Mouse (Mus musculus): ENCODE results near the gene Rtp1. TPM values are rescaled to one million over a fixed set of nuclear protein-coding genes. Genes with fewer than 3 reads are reported as not detected.

Rtp1 gene
- polyA plus RNA-seq, 1 experiment from 2014 or later = not detected

DNA sequence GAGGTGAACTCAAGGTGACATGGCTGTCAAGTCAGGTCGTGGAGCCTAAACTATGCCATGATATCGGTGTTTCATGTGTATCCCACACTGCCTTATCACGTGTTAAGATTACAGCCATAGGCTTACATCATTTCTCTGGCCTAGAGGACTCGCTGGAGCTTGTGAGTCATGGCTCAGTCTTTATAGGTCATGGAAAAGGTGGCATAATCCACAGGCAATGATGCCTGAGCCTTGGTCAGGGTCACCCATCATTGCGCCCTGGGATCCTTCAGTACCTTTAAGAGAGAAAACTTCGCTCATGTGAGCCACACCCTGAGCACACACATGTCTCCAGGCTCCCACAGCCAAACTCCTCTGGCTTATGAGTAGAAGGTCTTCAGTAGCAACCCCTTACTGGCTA is 42.6 kb downstream of the Rtp1 start:
- no peaks in the 10 kb centered on the region for H3K27me3 ChIP-seq (ENCODE audit: control insufficient read depth, insufficient read depth, low read length)
- no peak overlapping the region for H3K27ac ChIP-seq (ENCODE audit: low read depth, low read length)
- H3K4me2 ChIP-seq = no peak overlapping the region
- 69% methylated on average over 6 of the region's 6 CpGs for WGBS (ENCODE audit: insufficient replicate concordance)
- H3K36me3 ChIP-seq (ENCODE audit: control insufficient read depth, insufficient read depth, low read length) = no peaks in the 10 kb centered on the region
- H3K4me1 ChIP-seq (ENCODE audit: control insufficient read depth, insufficient read depth, low read length) = no peaks in the 10 kb centered on the region
- no peak overlapping the region for H3K9ac ChIP-seq (ENCODE audit: low read depth, low read length)
- no peak for ATAC-seq (replicated peaks; ENCODE audit: insufficient number of reproducible peaks, low FRiP score, low TSS enrichment)
- no peaks in the 10 kb centered on the region for H3K9me3 ChIP-seq (replicated peaks; ENCODE audit: control insufficient read depth, low read length)
- no peak overlapping the region for H3K4me3 ChIP-seq (ENCODE audit: low read depth, low read length)

DNA sequence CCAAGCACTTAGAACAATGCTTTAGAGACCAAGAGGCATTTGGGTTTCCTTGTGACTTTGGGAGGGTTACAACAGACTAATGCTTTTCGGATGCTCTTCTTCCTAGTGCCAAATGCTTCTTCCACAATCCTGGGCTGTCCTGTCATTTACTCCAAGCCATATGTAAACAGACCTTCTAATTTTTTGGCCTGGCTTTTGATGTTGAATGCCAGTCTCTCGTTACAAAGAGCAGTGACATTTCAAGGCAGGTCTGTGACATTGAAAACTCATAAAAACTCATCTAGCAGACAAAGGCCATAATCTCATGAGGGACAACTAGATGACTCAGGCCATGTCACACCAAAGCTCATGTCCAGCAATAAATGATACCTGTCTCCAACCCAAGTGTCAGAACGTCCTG is 43.1 kb downstream of the Rtp1 start:
- no peak overlapping the region for H3K4me3 ChIP-seq (ENCODE audit: low read depth, low read length)
- no peaks in the 10 kb centered on the region for H3K27me3 ChIP-seq (ENCODE audit: control insufficient read depth, insufficient read depth, low read length)
- H3K4me2 ChIP-seq = no peak overlapping the region
- no peaks in the 10 kb centered on the region for H3K4me1 ChIP-seq (ENCODE audit: control insufficient read depth, insufficient read depth, low read length)
- no peaks in the 10 kb centered on the region for H3K36me3 ChIP-seq (ENCODE audit: control insufficient read depth, insufficient read depth, low read length)
- H3K27ac ChIP-seq (ENCODE audit: low read depth, low read length) = no peak overlapping the region
- no peak for ATAC-seq (replicated peaks; ENCODE audit: insufficient number of reproducible peaks, low FRiP score, low TSS enrichment)
- no peak overlapping the region for H3K9ac ChIP-seq (ENCODE audit: low read depth, low read length)
- no peaks in the 10 kb centered on the region for H3K9me3 ChIP-seq (replicated peaks; ENCODE audit: control insufficient read depth, low read length)
- 67% methylated on average over 3 of the region's 3 CpGs for WGBS (ENCODE audit: insufficient replicate concordance)

DNA sequence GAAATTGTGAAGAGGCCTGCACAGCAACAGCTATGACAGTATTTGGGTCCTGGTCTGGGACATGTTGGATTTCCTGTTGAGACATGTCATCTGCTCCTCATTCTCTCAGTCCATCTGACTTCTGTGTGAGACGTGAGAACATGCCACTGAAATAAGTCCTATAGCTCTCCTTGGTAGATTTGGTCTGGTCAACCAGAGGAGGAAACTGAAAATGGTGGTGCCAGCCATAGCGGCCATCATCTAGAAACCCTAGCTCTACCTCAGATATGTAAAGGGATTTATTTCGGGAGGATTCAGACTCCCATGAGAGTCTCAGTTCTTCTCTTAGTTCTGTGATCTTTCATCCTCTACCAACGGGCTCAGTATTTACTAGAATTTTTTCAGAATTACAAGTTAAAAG is 46.7 kb downstream of the Rtp1 start:
- WGBS (ENCODE audit: insufficient replicate concordance) = 78% methylated on average over 4 of the region's 4 CpGs
- Histone ChIP-seq H3K4me3 (ENCODE audit: low read depth, low read length) (no peak overlapping the region), H3K9me3 (replicated peaks; ENCODE audit: control insufficient read depth, low read length) (no peaks in the 10 kb centered on the region), H3K27ac (ENCODE audit: low read depth, low read length) (no peak overlapping the region), H3K4me2 (no peak overlapping the region), H3K27me3 (ENCODE audit: control insufficient read depth, insufficient read depth, low read length) (no peaks in the 10 kb centered on the region), H3K36me3 (ENCODE audit: control insufficient read depth, insufficient read depth, low read length) (no peaks in the 10 kb centered on the region), H3K4me1 (ENCODE audit: control insufficient read depth, insufficient read depth, low read length) (no peaks in the 10 kb centered on the region), H3K9ac (ENCODE audit: low read depth, low read length) (no peak overlapping the region)
- ATAC-seq (replicated peaks; ENCODE audit: insufficient number of reproducible peaks, low FRiP score, low TSS enrichment) = no peak

DNA sequence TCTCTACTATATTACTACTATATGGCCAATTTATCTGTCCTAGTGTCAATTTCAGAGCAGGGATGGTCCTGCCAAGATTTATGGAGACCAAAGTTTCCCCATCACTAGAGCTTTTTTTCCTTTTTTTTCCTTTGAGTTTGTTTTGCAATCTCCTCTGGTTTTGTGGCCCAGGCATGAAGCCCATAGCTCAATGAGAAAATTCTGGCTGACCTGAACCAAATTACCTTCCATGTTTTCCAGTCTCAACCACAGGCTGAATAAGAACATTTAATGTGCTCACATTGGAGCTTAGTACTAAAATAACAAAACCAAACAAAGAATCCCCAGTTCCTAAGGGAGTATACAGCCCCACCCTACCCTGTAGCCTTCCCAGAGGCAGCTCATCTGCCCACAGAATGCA is 47.7 kb downstream of the Rtp1 start:
- no peaks in the 10 kb centered on the region for H3K27me3 ChIP-seq (ENCODE audit: control insufficient read depth, insufficient read depth, low read length)
- no peaks in the 10 kb centered on the region for H3K36me3 ChIP-seq (ENCODE audit: control insufficient read depth, insufficient read depth, low read length)
- no peak overlapping the region for H3K4me2 ChIP-seq
- no peak for ATAC-seq (replicated peaks; ENCODE audit: insufficient number of reproducible peaks, low FRiP score, low TSS enrichment)
- no peak overlapping the region for H3K4me3 ChIP-seq (ENCODE audit: low read depth, low read length)
- H3K9ac ChIP-seq (ENCODE audit: low read depth, low read length) = no peak overlapping the region
- H3K9me3 ChIP-seq (replicated peaks; ENCODE audit: control insufficient read depth, low read length) = no peaks in the 10 kb centered on the region
- H3K4me1 ChIP-seq (ENCODE audit: control insufficient read depth, insufficient read depth, low read length) = no peaks in the 10 kb centered on the region
- H3K27ac ChIP-seq (ENCODE audit: low read depth, low read length) = no peak overlapping the region

DNA sequence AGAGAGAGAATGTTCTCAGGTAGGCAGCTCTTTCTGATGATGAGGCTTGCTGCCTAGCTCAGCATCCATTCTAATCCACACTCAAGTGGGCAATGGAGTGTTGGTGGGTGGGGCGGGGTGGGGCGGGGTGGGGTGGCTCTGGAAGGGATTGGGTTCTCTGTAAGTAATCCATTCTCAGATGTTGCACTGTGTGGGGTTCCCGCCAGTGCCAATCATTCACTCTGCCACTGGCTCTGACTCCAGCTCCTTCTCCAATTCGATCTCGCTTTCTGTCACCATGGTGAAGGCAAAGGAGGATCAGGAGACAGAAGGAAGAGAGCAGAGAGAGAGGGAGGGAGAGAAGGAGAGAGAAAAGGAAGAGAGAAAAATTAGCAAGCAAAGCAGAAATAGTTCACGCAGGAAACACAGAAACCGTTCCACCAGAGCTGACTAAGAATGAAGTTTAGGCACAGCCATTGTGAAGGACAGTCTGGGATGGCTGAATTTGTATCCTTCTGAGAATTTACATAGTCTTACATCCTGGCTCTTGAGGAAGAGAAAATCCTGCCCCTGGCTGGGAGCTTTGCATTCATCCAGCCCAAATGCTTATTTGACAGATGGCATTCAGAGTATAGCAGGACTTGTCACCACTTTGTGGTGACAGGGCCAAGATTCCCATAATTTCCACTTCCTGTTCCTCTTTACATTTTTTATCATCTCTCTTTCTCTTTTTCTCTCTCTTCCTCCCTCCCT is 51.1 kb downstream of the Rtp1 start:
- 0 out of 2 replicates have a peak, but pooled peaks cover 3% of the 10 kb centered on the region for H3K27me3 ChIP-seq (ENCODE audit: control insufficient read depth, insufficient read depth, low read length)
- no peaks in the 10 kb centered on the region for H3K36me3 ChIP-seq (ENCODE audit: control insufficient read depth, insufficient read depth, low read length)
- no peak for ATAC-seq (replicated peaks; ENCODE audit: insufficient number of reproducible peaks, low FRiP score, low TSS enrichment)
- no peak overlapping the region for H3K27ac ChIP-seq (ENCODE audit: low read depth, low read length)
- H3K9ac ChIP-seq (ENCODE audit: low read depth, low read length) = no peak overlapping the region
- 70% methylated on average over 7 of the region's 7 CpGs for WGBS (ENCODE audit: insufficient replicate concordance)
- no peak overlapping the region for H3K4me3 ChIP-seq (ENCODE audit: low read depth, low read length)
- no peak overlapping the region for H3K4me2 ChIP-seq
- no peaks in the 10 kb centered on the region for H3K9me3 ChIP-seq (replicated peaks; ENCODE audit: control insufficient read depth, low read length)
- H3K4me1 ChIP-seq (ENCODE audit: control insufficient read depth, insufficient read depth, low read length) = no peaks in the 10 kb centered on the region

DNA sequence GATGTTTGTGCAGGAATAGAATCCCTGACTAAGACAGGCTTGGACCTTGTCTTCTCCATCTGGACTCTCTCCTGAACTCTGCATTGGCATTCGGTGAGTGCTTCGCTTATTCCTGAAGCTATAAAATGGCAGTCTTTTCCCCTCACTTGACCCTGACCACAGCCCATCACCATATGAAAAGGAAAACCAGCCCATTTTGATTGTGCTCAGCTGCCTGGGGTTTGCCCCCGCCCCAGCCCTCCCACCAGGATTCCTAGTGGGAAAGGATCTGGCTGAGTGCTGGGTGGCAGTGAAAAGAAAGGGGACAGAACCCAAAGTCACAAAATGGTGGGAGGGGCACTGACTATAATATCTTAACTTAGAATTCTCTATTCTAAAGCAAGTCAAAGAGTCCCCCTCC is 53.3 kb downstream of the Rtp1 start:
- Histone ChIP-seq H3K4me1 (ENCODE audit: control insufficient read depth, insufficient read depth, low read length) (no peaks in the 10 kb centered on the region), H3K36me3 (ENCODE audit: control insufficient read depth, insufficient read depth, low read length) (no peaks in the 10 kb centered on the region), H3K9ac (ENCODE audit: low read depth, low read length) (no peak overlapping the region), H3K27me3 (ENCODE audit: control insufficient read depth, insufficient read depth, low read length) (0 out of 2 replicates have a peak, but pooled peaks cover 3% of the 10 kb centered on the region), H3K4me2 (no peak overlapping the region), H3K27ac (ENCODE audit: low read depth, low read length) (no peak overlapping the region), H3K4me3 (ENCODE audit: low read depth, low read length) (no peak overlapping the region), H3K9me3 (replicated peaks; ENCODE audit: control insufficient read depth, low read length) (no peaks in the 10 kb centered on the region)
- 83% methylated on average over 3 of the region's 3 CpGs for WGBS (ENCODE audit: insufficient replicate concordance)
- ATAC-seq (replicated peaks; ENCODE audit: insufficient number of reproducible peaks, low FRiP score, low TSS enrichment) = no peak

DNA sequence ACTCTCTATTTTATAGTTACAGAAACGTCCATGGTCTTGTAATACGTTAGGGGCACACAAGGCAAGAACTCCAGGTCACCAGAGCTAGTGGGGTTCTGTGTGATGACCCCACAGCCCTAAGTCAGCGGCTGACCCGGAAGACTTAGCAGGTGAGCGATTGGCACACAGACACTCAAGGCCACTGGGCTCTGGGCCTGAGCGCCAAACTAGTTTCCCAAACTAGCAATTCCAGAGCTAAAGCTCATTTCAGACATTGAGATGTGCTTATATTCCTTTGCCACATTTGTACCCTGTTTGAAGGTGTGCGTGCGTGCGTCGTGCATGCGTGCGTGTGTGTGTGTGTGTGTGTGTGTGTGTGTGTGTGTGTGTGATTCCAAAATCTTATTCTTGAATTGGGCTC is 53.9 kb downstream of the Rtp1 start:
- Histone ChIP-seq H3K27me3 (ENCODE audit: control insufficient read depth, insufficient read depth, low read length) (0 out of 2 replicates have a peak, but pooled peaks cover 3% of the 10 kb centered on the region), H3K36me3 (ENCODE audit: control insufficient read depth, insufficient read depth, low read length) (no peaks in the 10 kb centered on the region), H3K9ac (ENCODE audit: low read depth, low read length) (no peak overlapping the region), H3K4me3 (ENCODE audit: low read depth, low read length) (no peak overlapping the region), H3K4me1 (ENCODE audit: control insufficient read depth, insufficient read depth, low read length) (no peaks in the 10 kb centered on the region), H3K4me2 (no peak overlapping the region), H3K27ac (ENCODE audit: low read depth, low read length) (no peak overlapping the region), H3K9me3 (replicated peaks; ENCODE audit: control insufficient read depth, low read length) (no peaks in the 10 kb centered on the region)
- 91% methylated on average over 12 of the region's 12 CpGs for WGBS (ENCODE audit: insufficient replicate concordance)
- no peak for ATAC-seq (replicated peaks; ENCODE audit: insufficient number of reproducible peaks, low FRiP score, low TSS enrichment)

DNA sequence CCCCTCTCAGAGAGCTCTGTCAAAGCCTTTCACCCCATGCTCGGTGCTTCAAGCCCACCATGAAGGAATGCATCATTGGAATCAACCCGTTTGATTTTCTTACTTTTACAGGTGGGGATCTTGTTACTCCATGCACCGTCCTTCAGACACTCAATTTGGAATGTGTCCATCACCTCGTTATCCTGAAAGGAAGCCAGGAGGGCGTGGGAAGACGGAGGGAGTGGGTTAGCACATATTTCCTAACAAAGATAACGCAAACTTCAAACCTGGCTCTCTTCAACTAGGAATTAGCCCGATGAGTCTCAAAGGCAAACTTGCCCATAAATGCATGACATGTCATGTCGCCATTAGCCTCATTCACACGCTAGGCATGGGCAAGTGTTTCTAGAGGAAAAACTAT is 54.4 kb downstream of the Rtp1 start:
- H3K36me3 ChIP-seq (ENCODE audit: control insufficient read depth, insufficient read depth, low read length) = no peaks in the 10 kb centered on the region
- H3K9ac ChIP-seq (ENCODE audit: low read depth, low read length) = no peak overlapping the region
- 64% methylated on average over 10 of the region's 10 CpGs for WGBS (ENCODE audit: insufficient replicate concordance)
- no peaks in the 10 kb centered on the region for H3K9me3 ChIP-seq (replicated peaks; ENCODE audit: control insufficient read depth, low read length)
- H3K4me3 ChIP-seq (ENCODE audit: low read depth, low read length) = no peak overlapping the region
- no peak overlapping the region for H3K27ac ChIP-seq (ENCODE audit: low read depth, low read length)
- H3K4me2 ChIP-seq = no peak overlapping the region
- ATAC-seq (replicated peaks; ENCODE audit: insufficient number of reproducible peaks, low FRiP score, low TSS enrichment) = no peak
- 0 out of 2 replicates have a peak, but pooled peaks cover 3% of the 10 kb centered on the region for H3K27me3 ChIP-seq (ENCODE audit: control insufficient read depth, insufficient read depth, low read length)
- no peaks in the 10 kb centered on the region for H3K4me1 ChIP-seq (ENCODE audit: control insufficient read depth, insufficient read depth, low read length)
